Mouse (Mus musculus) CD8-positive naive resting alpha-beta T cell, adult 57 days (primary cell): ENCODE data around the gene Ssrp1. TPM values are rescaled to one million over a fixed set of nuclear protein-coding genes. Genes with fewer than 3 reads are reported as not detected.

Source experiments
- total RNA-seq: library from RNA; stranded (reverse); gene quantifications from one replicate; pipeline ENCODE4 v1.2.4, GENCODE M21; 2023

Ssrp1 gene
- total RNA-seq: 165 TPM

DNA sequence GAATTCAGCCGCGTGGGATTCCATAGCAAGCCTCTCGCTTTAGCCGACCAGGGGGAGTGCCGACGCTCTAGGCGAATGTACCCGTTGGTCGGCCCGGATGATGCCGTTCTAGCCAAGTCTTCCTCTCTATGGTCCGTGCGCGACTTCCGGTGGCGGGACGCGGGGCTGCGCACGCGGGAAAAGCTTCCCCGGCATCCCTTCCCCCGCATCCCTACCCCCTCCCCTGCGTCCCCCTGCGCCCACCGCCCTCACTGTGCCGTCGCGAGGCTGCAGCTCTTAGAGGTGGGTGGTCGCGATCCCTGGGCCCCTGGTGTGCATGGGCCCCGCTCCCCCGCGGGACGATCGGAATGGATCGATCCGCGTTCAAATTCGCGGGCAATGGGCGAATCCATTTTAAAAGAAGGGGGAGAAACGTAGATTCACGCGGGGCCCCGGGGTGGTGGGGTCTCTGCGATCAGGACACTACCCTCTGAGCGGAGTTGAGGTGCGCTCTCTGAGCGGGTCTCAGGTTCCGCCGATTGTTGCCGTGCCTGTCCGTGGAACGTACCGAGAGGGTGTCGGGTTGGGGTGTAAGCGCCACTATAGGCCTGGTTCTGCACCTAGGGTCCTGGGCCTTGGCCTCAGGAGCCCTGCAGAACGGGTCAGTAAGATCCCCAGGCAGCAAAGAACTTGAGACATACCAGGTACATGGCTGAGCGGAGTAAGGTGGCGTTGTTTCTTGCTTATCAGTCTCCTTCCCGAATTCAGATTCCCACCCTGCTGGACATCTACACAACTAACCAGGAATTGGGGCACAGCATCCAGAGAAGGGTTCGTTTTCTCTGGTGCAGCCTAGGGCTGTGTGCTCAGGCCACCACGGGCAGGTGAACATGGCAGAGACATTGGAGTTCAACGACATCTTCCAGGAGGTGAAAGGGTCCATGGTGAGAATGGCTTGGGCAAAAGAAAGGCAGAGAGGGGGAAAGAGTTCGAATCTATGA is at the start of gene Ssrp1, which contains the start of gene P2rx3:
Gene Ssrp1, plus strand, starts transcription at position 188 of the 980 bp plus-strand sequence.
Gene P2rx3, minus strand, starts transcription at position 416 of the 980 bp plus-strand sequence.

DNA sequence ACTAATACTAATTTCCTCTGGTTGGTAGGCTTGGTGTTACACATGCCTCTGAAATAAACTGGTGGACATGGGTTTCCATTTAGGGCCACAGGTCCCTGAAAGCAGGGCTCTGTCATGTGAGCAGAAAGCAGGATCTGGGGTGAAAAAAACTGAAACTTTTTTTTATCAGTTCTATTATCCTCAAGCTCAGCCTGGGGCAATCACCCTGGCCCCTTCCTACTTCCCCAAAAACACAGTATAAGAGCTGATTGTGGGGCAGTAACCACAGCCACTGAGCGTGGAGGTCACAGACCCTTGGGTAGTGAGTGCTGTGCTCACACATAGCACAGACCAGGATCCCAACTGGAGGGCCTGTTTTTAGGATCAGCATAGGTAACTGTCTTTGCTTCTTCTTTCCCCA is 49.1 kb upstream of the Ssrp1 start, which contains the start of gene Prg3:
Gene Prg3, plus strand, starts transcription at position 286 of the 400 bp plus-strand sequence.

DNA sequence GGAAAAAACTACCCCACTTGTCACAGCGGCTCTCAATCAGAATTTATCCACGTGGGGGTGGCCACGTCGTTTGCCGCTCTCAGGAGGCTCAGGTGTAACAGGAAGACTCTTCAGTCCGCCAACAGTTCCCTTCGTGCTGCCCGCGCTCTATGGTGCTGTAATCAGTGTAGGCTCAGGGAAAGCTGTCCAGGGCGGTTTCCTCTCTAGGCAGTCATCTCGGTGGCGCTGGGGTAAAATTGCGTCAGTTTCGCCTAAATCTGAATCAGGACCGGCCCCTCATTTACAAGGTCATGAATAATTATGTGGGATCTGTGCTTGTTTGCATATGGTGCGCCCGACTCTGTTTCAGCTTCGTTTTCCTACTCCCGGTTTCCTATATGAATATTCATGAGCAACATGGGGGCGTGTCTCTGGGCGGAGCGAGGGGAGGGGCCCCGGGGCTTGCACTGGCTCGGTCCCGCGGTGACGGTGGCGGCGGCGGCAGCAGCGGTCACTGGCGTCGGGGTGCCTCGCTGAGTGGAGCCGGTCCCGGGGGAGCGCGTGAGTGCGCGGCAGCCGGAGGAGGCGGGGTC is 10.6 kb downstream of the Ssrp1 start, which contains the start of gene Tnks1bp1:
Gene Tnks1bp1, plus strand, starts transcription at position 427 of the 572 bp plus-strand sequence.

Other genes with a start within 250 kb of the Ssrp1 start
- gene Ube2l6, start 238.4 kb upstream of the Ssrp1 start, total RNA-seq: 10.3 TPM
- not detected for gene Smtnl1, start 214.6 kb upstream of the Ssrp1 start, total RNA-seq
- 20.6 TPM for gene Timm10, start 210.2 kb upstream of the Ssrp1 start, total RNA-seq
- 1.1 TPM for gene Slc43a1, start 198.4 kb upstream of the Ssrp1 start, total RNA-seq
- gene Rtn4rl2, start 150.5 kb upstream of the Ssrp1 start, total RNA-seq: not detected
- 6.7 TPM for gene Slc43a3, start 100.7 kb upstream of the Ssrp1 start, total RNA-seq
- gene Prg2, start 56.8 kb upstream of the Ssrp1 start, total RNA-seq: 1.7 TPM
- gene Prg3, start 49.0 kb upstream of the Ssrp1 start, total RNA-seq: not detected
- gene P2rx3, start 228 bp downstream of the Ssrp1 start, total RNA-seq: 0.37 TPM
- gene Tnks1bp1, start 10.8 kb downstream of the Ssrp1 start, total RNA-seq: 24.1 TPM
- not detected for gene Aplnr, start 99.0 kb downstream of the Ssrp1 start, total RNA-seq
- gene Lrrc55, start 160.0 kb downstream of the Ssrp1 start, total RNA-seq: not detected